In genomic region chr5:31153516-31154151, GRCm38 (mm10) we compare ENCODE assay signal across 8 mouse cellular contexts. TPM values are rescaled to one million over a fixed set of nuclear protein-coding genes. Genes with fewer than 3 reads are reported as not detected.
DNase-seq lines count a peak whose midpoint lies in the region; ATAC-seq and TF ChIP-seq lines count a peak whose summit lies in the region.

No protein-coding gene starts in this region.

- peak overlapping the region; percentile 79 for H3K9ac ChIP-seq in midbrain, embryonic 13.5 days (replicated peaks)

- DNase-seq in kidney, postnatal 10 days, result peak; percentile 30
- DNase-seq in right cerebral cortex, postnatal 25 days, result no peak
- no peak for DNase-seq in yolk sac, embryonic 10.5 days (ENCODE audit: low spot score)
- DNase-seq in urinary bladder, postnatal 36 days (ENCODE audit: low spot score in 2 of 2), result no peak

- no peaks in the 10 kb centered on the region for H3K9me3 ChIP-seq in E14TG2a.4 (ENCODE audit: low read length)
- no peaks in the 10 kb centered on the region for H3K9me3 ChIP-seq in midbrain, embryonic 13.5 days

- peaks cover 46% of the 10 kb centered on the region for H3K4me1 ChIP-seq in E14TG2a.4 (replicated peaks; ENCODE audit: low read depth, low read length)
- H3K4me1 ChIP-seq in bone marrow, adult 2 months (ENCODE audit: control insufficient read depth, insufficient read depth, low read length), result peaks cover 2% of the 10 kb centered on the region
- peaks cover 17% of the 10 kb centered on the region for H3K4me1 ChIP-seq in midbrain, embryonic 13.5 days (replicated peaks)

- no peak for TF ChIP-seq CTCF in E14TG2a.4 (conservative IDR thresholded peaks at IDR 0.05; ENCODE audit: low read length)
- TF ChIP-seq CTCF in bone marrow, adult 2 months (IDR thresholded peaks at IDR 0.05; ENCODE audit: control insufficient read depth, insufficient read depth, low read length), result no peak

- 42% methylated on average over 6 of the region's 6 CpGs for WGBS in bone marrow, adult 2 months
- 38% methylated on average over 6 of the region's 6 CpGs for WGBS in midbrain, embryonic 13.5 days

- H3K4me2 ChIP-seq in midbrain, embryonic 13.5 days (replicated peaks), result peak overlapping the region; percentile 82

- no peak for TF ChIP-seq POLR2A in bone marrow, adult 2 months (IDR thresholded peaks at IDR 0.05; ENCODE audit: borderline replicate concordance, control insufficient read depth, low read depth, low read length)

- H3K4me3 ChIP-seq in E14TG2a.4 (replicated peaks; ENCODE audit: low read length), result peak overlapping the region; percentile 82
- H3K4me3 ChIP-seq in bone marrow, adult 2 months (replicated peaks; ENCODE audit: control insufficient read depth, low read depth, low read length), result peak overlapping the region; percentile 85
- H3K4me3 ChIP-seq in midbrain, embryonic 13.5 days (replicated peaks), result peak overlapping the region; percentile 70

- H3K27ac ChIP-seq in bone marrow, adult 2 months (ENCODE audit: control insufficient read depth, insufficient read depth, low read depth, low read length, poor library complexity), result no peak overlapping the region
- H3K27ac ChIP-seq in midbrain, embryonic 13.5 days, result peak overlapping the region; percentile 83; the same call in 1 of the 2 replicates

- H3K27me3 ChIP-seq in E14TG2a.4 (ENCODE audit: insufficient read depth, low read length), result no peaks in the 10 kb centered on the region
- no peaks in the 10 kb centered on the region for H3K27me3 ChIP-seq in midbrain, embryonic 13.5 days

- peaks cover 67% of the 10 kb centered on the region for H3K36me3 ChIP-seq in E14TG2a.4 (ENCODE audit: insufficient read depth, low read length)
- peaks cover 29% of the 10 kb centered on the region for H3K36me3 ChIP-seq in midbrain, embryonic 13.5 days

- ATAC-seq in granulocyte monocyte progenitor cell, adult 5-6 weeks (replicated peaks; ENCODE audit: poor library complexity, severe bottlenecking), result peak; percentile 10
- peak; percentile 38 for ATAC-seq in midbrain, embryonic 13.5 days

RNA-seq across cellular contexts. Expression of gene Mpv17, which starts 0.4 kb away (rescaled TPM):
- 5.3 and 14.4 TPM in 2 replicates for polyA plus RNA-seq in bone marrow, adult 2 months (2011; ENCODE audit: insufficient read depth, insufficient read length, low replicate concordance, missing spikeins)
- total RNA-seq in granulocyte monocyte progenitor cell, adult 5-6 weeks (2014; fragmentation: Nextera tagmentation), result 19.6 and 42.3 TPM in 2 replicates
- total RNA-seq in granulocyte monocyte progenitor cell, adult 5-6 weeks (2017), result 20.9 and 32.9 TPM in 2 replicates
- polyA plus RNA-seq in midbrain, embryonic 13.5 days (2015; fragmentation: Nextera tagmentation; extraction: Ambion mirVana), result 54.7 and 57.5 TPM in 2 replicates

RNA-seq across cellular contexts. Expression of gene Ucn, which starts 15.0 kb away (rescaled TPM):
- polyA plus RNA-seq in bone marrow, adult 2 months (2011; ENCODE audit: insufficient read depth, insufficient read length, low replicate concordance, missing spikeins), result not detected in 2 replicates
- total RNA-seq in granulocyte monocyte progenitor cell, adult 5-6 weeks (2014; fragmentation: Nextera tagmentation), result not detected in 2 replicates
- not detected in 2 replicates for total RNA-seq in granulocyte monocyte progenitor cell, adult 5-6 weeks (2017)
- polyA plus RNA-seq in midbrain, embryonic 13.5 days (2015; fragmentation: Nextera tagmentation; extraction: Ambion mirVana), result not detected in 2 replicates

RNA-seq across cellular contexts. Expression of gene Gm29609, which starts 26.1 kb away (rescaled TPM):
- 2.0 TPM in 1 of 2 replicates, not detected in the other for polyA plus RNA-seq in bone marrow, adult 2 months (2011; ENCODE audit: insufficient read depth, insufficient read length, low replicate concordance, missing spikeins)
- total RNA-seq in granulocyte monocyte progenitor cell, adult 5-6 weeks (2014; fragmentation: Nextera tagmentation), result 1.5 and 6.6 TPM in 2 replicates
- total RNA-seq in granulocyte monocyte progenitor cell, adult 5-6 weeks (2017), result 0.36 TPM in 1 of 2 replicates, not detected in the other
- polyA plus RNA-seq in midbrain, embryonic 13.5 days (2015; fragmentation: Nextera tagmentation; extraction: Ambion mirVana), result 0.86 and 1.1 TPM in 2 replicates

RNA-seq across cellular contexts. Expression of gene Gtf3c2, which starts 26.3 kb away (rescaled TPM):
- polyA plus RNA-seq in bone marrow, adult 2 months (2011; ENCODE audit: insufficient read depth, insufficient read length, low replicate concordance, missing spikeins), result 32.1 and 67.3 TPM in 2 replicates
- total RNA-seq in granulocyte monocyte progenitor cell, adult 5-6 weeks (2014; fragmentation: Nextera tagmentation), result 94.6 and 100 TPM in 2 replicates
- total RNA-seq in granulocyte monocyte progenitor cell, adult 5-6 weeks (2017), result 52.0 and 59.8 TPM in 2 replicates
- polyA plus RNA-seq in midbrain, embryonic 13.5 days (2015; fragmentation: Nextera tagmentation; extraction: Ambion mirVana), result 78.1 and 80.2 TPM in 2 replicates

RNA-seq across cellular contexts. Expression of gene Trim54, which starts 37.1 kb away (rescaled TPM):
- not detected in 2 replicates for polyA plus RNA-seq in bone marrow, adult 2 months (2011; ENCODE audit: insufficient read depth, insufficient read length, low replicate concordance, missing spikeins)
- not detected in 2 replicates for total RNA-seq in granulocyte monocyte progenitor cell, adult 5-6 weeks (2014; fragmentation: Nextera tagmentation)
- total RNA-seq in granulocyte monocyte progenitor cell, adult 5-6 weeks (2017), result not detected in 2 replicates
- polyA plus RNA-seq in midbrain, embryonic 13.5 days (2015; fragmentation: Nextera tagmentation; extraction: Ambion mirVana), result not detected in 2 replicates
